Mouse (Mus musculus) heart, adult 11 months (tissue): ENCODE data around the gene Vmn1r85.

Experiments
- DNase-seq: peaks from one replicate; pipeline ENCODE4 v3.0.0; 2022

Vmn1r85 gene

GRCm38 (mm10) chr7:13037901-13038555, 56.9 kb downstream of the Vmn1r85 start, which contains the start of gene Ube2m:
Ube2m (minus strand) TSS chr7:13038275.
- DNase-seq = peak; percentile 100

GRCm38 (mm10) chr7:13037366-13037765, 57.6 kb downstream of the Vmn1r85 start:
- DNase-seq = no peak

- peak; percentile 78 for DNase-seq
Measured at GRCm38 (mm10) chr7:13036806-13037205, 58.2 kb downstream of the Vmn1r85 start.

- no peak for DNase-seq
Measured at GRCm38 (mm10) chr7:13035211-13035855, 59.6 kb downstream of the Vmn1r85 start.

GRCm38 (mm10) chr7:13034148-13034977, 60.6 kb downstream of the Vmn1r85 start, which contains the start of gene Chmp2a:
Chmp2a (minus strand) TSS chr7:13034807.
- DNase-seq = peak; percentile 100

- DNase-seq = peak; percentile 90
Measured at GRCm38 (mm10) chr7:13033451-13034147, 61.4 kb downstream of the Vmn1r85 start.
